Comparison of ENCODE assay signal across 12 mouse cellular contexts in genomic region chr8:92072254-92072615, GRCm38 (mm10).
"Had no signal": no experiment of that assay in that cellular context is flagged by ENCODE, and none has a peak within 500 bp of the region (broad histone marks: within the 10 kb centered on the region; RNA-seq: fewer than 3 reads in every experiment).

No protein-coding gene starts in this region.

- H3K4me3 ChIP-seq: layer of hippocampus, adult 2 months; limb, embryonic 12.5 days; liver, embryonic 13.5 days; lung, embryonic 15.5 days; megakaryocyte, embryonic 14.5 days had no signal

- H3K27ac ChIP-seq: layer of hippocampus, adult 2 months; limb, embryonic 12.5 days; liver, embryonic 13.5 days; lung, embryonic 15.5 days; macrophage; stomach, postnatal 0 days had no signal

- H3K27me3 ChIP-seq: megakaryocyte, embryonic 14.5 days had no signal

- H3K9ac ChIP-seq: limb, embryonic 12.5 days; liver, embryonic 13.5 days; liver, postnatal 0 days; lung, embryonic 15.5 days had no signal

- ATAC-seq: liver, postnatal 0 days had no signal

- H3K36me3 ChIP-seq: limb, embryonic 12.5 days; liver, embryonic 13.5 days; lung, embryonic 15.5 days had no signal

- DNase-seq: kidney, postnatal 10 days; kidney, postnatal 4 days; liver; liver, embryonic 13.5 days; liver, postnatal 0 days; lung, postnatal 14 days had no signal

- H3K9me3 ChIP-seq: limb, embryonic 12.5 days; liver, embryonic 13.5 days; lung, embryonic 15.5 days had no signal

- H3K4me2 ChIP-seq: limb, embryonic 12.5 days; liver, embryonic 13.5 days; lung, embryonic 15.5 days had no signal

- H3K4me1 ChIP-seq: limb, embryonic 12.5 days; liver, embryonic 13.5 days; lung, embryonic 15.5 days; megakaryocyte, embryonic 14.5 days had no signal
